Mouse (Mus musculus) retina, postnatal 1 day (tissue): Measurements from ENCODE around the gene Fam129a.
"Not testable (repeated sequence)": the region's sequence is repeated elsewhere in the genome, so short reads cannot be mapped to it uniquely, and the experiment has no call there.

Experiments
- DNase-seq: peaks from one replicate; pipeline ENCODE4 v3.0.0-alpha.2; 2012

Fam129a gene

DNA sequence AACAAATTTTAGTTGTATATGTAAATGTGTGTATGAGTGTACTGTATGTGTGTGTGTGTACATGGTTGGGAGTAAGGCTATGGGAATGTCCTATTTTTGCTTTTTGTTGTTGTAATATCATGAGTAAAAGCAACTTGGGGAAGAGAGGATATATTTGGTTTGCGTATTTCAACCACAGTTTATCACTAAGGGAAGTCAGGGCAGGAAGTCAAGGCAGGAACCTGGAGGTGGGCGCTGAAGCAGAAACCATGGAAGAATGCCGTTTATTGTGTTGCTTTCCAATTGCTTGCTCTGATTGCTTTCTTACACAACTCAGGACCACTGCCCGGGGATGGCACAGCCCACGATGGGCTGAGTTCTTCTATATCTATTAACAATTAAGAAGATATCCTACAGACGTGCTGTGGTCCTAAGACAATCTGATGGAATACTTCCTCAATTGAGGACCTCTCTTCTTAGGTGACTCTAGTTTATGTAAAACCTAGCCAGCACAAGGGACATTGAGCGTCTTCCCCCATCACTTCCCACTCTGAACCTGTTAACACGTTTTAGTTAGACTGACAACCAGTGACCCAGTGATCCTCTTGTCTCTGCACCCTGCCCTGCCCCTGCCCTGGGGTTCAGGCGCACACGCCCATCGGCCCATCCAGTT, 13.7 kb downstream of the Fam129a start:
- DNase-seq, result no peak

DNA sequence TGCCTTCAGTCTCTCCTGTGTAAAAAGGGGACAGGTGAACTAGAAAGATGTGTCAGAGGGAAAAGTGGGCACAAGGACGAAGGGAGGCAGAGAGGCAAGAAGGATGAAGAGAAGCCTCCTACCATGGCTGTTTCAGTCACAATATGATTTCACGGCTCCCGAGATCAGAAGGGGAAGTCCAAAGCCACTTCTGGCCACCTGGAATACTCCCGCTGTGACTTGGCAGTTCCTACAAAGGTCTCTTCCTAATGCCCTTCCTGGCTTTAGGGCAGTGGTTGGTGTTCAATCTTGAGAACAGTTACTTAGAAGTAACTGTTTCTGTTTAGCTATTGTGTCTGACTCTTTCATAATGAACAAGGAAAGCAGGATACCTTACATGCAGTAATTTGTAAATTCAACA, 14.7 kb downstream of the Fam129a start:
- DNase-seq, result no peak

DNA sequence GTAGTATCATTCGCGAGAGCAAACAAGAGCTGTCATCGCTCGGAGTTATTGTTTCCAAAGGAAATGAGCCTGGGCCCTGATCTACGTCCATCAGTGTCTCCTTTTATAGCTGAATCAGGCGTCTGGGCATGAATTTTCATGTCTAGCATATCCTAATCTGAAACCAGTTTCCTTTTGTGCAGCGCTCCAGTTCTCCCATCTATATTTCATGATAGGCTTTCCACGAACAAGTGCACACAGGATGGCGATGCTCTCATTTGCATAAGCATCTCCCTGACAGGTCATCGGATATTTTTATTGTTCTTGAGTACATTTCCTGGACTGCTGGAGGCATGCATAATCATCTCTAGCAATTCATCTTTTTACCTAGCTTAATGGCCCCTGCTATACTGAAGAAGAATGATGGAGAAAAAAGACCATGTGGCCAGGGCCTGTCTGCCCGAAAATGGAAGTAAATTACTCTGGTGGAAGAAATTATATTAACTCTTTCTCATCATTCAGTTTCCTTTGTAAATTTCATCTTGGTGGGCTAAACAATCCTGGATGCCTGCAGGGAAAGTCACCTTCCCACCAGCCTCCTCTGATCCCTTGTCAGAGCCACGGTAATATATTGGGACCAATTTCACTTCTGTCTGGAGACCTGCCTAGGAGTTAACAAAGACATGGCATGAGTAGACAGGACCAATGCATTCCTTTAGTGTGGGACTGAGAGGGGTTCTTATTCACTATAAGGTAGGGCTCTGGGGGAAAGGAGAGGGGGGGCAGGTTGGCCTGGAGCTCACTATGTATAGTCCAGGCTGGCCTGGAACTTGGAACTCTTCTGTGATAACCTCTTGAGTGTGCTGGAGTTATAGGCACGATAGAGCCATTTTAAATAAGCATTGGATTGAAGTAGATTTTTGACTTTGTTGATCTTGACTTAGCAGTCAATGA, 21.4 kb downstream of the Fam129a start:
- DNase-seq, result peak; percentile 25

DNA sequence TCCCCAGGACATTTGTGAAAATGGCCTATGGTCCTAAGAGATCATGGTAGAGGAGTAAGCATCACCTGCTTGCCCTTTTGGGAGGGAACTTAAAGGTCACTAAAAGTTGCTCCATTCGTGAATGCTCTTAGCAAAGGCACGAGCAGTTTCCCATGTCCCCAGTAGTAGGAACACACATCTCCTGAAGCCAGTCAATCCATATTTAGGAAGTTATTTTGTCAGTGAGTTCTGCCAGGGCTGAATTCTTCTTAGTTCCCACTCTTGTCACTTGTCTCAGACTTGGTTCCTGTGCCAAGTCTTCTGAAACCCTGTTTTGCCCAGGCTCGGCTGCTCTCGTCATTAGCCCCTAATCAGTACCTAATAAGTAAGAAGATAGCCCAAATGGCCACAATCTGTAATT, 23.9 kb downstream of the Fam129a start:
- DNase-seq, result no peak

DNA sequence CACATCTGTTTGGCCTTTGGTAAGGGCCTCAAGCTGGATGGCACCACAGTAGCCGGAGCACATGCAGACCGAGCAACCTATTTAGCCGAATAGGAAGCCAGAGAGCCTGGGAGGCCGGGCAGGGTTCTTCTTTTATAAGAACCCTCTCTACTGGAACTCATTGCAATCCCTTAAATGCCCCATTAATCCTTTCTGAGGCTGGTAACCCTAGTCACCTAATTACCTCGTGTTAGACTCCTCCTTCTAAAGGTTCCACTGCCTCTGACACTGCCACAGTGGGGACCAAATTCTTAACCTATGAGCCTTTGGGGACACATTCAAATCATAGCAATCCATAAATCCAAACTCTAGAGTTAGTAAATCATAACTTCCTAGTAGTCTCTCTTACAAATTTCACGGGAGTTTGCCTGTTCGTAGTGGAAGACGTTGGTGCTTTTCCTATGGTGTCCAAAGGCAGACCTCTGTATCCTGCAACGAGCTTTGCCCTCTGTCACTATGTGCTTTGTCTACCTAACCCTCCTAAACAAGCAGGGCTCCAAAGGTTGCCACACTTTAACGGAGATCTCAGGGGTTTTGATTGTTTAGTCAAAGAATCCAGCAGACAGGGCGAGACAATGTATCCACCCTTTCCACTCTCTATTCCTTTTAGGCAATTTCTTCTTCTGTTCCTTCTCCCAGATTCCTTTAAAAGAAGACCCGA, 24.8 kb downstream of the Fam129a start:
- DNase-seq, result no peak

DNA sequence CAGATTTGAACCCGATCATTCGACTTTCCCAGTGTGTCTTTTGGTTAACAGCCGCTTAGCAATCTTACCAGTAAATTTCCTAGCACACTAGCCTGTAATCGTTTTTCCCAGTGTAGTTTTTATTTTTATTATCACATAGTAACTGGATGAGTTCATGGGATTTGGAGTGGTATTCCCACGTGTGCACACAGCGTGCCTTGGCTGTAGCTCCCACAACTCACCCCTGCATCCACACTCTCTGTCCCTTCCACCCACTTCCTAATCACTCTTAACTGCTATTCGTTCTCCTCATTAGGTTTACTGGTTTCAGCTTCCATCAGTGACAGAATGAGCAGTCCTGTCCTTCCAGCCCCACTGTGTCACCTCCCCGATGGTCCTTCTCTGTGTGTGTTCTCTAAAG, 25.6 kb downstream of the Fam129a start:
- DNase-seq, result no peak

DNA sequence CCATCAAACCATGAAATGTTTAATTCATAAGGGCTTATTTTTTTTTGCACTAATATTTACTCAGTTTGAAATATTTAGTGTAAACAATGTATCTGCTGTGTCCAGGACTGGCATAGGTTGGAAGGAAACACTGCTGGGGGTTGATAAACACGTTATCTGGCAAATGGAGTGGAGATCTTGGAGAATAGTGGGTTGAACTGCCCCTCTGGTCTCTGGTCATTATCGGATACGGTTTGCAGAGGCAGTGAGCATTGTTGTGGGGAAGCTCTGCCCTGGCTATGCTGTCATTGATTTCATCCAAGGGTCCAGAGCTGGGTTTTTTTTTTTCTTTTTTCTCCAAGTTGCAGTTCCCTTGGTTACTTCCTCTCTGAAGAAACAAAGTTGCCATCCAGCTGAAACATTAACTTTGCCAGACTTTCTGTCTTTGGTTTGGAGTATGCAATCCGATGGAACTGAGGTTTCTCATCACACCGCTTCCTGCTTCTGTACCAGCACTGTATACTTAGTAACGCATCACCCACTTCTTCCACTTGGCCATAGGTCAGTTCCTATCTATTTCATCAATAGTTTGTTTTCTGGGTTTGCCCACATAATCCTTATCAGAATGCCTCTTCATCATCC, 26.8 kb downstream of the Fam129a start:
- DNase-seq, result no peak

DNA sequence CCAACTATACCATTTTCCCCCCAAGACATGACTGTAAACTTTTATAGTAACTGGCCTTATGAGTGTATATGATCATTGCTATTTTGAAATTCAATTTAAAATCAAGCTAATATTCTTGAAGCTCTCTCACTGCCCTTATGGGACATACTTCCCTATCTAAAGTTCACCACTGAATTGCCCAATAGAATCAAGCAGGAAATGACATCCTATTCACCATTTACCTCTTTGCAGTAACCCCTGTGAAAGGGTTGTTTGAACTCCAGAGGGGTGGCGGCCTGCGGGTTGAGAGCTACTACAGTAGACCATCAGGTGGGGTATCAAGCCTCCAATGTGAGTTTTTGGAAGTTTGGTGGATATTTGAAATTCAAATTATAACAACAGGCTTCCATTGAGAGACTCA, 27.9 kb downstream of the Fam129a start:
- no peak for DNase-seq

DNA sequence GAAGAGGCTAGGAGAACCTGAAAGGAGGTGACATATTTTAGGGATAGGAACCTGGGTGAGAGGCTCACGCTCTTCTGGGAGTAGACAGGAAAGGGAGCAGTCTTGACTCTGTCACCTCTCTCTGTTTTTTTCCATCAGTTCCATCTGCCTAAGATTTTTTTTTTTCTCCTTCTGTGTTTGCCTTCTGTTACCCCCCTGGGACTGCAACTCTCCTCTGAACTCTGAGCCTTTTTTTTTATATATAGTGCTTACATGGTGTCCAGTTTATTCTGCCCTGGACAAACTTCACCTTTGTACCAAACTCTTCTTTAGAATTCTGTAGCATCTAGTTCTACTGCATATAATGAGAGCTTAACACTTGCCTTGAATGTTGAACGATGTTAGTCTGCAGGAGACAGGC, 33.3 kb downstream of the Fam129a start:
- DNase-seq, result no peak

DNA sequence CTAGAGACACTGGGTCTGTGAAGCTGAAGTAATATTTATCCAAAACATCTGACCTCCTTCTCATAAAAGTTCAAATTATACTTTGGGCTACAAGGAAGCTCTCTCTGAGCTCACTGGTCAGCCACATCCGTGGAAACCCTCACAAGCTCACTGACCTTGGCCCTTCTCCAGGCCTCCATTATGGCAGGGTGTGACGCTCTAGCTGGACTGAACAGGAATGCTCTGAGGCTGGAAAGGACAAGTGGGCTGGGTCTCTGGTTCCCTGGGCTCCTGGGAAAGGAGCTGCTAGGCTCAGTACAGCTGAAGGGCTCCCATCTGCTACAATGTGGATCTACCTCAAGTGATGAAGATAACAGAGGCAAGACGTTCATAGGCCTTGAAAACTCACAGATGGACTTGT, 37.0 kb downstream of the Fam129a start:
- not testable (repeated sequence) for DNase-seq

DNA sequence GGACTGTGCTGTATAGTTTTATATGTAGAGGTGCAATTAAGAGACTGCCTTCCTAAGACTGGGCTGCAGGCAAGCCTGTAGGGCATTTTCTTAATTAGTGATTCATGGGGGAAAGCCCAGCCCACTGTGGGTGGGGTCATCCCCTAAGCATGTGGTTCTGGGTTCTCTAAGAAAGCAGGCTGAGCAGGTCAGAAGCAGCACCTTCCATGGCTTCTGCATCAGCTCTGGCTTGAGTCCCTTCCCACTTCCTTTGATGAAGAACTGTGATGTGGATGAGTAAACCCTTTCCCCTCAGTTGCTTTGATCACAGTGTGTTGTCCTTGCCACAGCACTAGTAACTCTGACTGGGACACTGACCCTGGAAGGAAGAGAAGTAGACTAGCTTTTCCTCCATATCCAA, 39.6 kb downstream of the Fam129a start:
- DNase-seq, result no peak

DNA sequence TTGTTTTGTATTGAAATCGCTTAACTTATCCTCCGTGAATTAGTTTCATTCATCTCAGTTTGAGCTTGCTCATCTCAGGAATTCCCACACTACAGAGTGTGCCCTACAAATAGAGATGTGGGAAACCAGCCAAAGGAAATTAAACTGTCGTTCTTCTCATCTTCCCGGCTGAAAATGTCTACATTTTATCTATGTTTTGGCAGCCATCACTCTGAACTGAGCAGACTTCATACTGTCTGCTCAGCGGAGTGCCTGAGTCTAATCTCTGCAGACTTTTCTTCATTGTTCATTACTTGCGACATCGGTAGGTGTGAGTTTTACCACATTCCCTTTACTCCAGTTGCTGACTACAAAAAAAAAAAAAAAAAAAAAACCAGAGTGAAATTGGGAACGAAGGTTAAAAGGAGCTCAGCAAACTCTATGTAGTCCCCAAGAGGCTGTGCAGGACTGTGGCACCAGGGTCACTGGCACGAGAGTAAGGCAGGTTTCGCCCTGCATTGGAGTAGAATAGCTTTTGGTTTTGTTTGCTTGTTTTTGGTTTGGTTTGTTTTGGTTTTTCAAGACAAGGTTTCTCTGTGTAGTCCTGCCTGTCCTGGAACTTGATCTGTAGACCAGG, 43.4 kb downstream of the Fam129a start:
- no peak for DNase-seq

DNA sequence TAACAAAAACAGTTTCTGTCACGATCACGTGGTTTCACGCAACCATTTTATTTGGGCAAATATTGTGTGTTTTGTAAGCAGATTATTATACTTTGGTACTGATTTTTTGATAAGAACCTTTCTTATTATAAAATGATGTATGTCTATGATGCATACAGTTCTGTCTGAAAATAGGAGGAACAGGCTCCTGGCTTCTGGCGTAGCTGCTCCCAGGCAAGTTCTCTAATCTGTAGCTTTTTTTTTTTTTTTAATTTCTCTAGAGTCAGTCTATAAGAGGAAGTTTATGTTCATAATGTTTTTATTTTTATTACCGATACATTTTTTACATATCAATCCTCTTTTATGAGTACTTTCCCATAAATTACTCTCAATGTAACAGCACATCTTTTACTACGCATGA, 44.6 kb downstream of the Fam129a start:
- DNase-seq, result no peak

DNA sequence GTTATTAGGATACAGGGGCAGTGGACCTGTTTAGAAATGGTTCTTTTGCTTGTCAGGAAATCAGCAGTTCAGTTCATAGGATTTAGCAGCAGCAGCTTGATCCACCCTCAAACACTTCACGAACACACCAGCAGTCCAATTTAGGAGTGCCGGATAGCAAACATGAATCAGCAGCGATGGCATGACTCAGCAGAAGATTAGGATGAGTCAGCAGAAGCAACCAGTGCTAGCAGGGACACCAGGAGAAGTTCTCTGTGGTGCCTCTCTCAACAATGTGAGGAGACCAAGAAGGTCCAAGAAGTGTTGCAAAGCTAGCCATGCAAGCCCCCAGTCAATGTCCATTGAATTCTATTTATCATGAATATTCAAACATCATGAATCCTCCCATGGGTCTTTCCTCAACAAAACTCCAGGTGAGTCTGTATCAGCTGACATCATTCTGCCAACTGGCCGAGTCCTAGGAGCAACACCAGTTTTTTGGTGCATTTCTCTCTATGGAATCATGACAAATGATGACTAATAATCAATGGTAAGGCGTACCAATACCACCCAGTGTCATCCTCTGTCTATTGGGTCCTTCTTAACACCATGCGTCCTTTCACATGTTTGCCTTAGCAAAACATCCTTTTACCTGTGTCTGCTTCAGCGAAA, 45.7 kb downstream of the Fam129a start:
- no peak for DNase-seq

DNA sequence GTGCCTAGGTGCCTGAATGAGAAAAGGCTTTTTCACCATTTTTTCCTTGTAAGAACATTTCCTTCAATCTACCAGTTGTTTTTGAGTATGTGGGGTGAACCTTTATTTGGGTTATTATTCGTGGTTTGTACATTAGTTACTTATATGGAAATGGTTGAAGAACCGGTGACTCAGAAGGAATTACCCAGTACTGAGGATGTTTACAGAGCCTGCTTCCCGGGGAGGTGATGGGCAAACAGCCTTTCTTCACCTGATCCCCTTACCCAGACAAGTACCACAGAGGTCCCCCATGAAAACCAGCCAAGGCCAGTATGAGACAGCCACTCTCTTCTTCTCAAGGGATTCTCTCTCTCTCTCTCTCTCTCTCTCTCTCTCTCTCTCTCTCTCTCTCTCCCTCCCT, 47.3 kb downstream of the Fam129a start:
- no peak for DNase-seq

DNA sequence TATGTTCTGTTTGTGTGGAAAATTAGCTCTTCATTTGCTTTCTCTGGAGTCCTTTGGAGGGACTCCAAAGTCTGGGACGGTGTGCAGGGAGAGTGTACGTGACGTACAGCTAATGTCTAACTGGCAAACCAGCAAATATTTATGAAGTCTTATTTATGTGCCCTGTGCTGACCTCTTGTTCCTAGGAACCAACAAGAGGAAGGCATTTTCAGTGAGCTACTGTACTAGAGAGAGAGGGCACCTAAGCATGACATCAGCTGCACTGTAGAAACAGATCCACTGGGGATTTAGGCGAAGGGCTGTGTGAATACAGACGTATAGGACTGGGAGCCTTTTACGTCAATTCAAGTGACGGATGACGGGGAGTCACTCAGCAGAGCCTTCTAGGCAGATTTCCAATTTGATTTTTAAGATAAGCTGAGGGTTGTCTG, 48.3 kb downstream of the Fam129a start:
- no peak for DNase-seq

DNA sequence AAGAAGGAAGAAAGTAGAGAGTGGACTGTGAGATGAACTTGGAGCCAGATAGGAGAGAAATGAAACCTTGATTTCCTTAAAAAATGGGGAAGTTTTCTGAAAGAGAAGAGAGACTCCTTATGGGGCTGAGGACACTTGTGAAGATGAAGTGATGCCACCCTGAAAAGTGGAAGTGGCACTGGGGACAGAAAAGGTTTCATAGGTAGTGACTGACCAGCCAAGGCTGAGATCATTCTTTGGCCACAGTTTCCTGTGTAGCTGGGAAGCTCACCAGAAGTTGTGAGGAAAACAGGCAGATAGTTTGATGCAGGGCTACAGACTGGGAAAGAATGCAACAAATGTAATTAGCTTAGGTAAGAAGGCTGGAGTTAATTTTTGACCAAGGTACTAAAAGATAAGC, 49.7 kb downstream of the Fam129a start:
- no peak for DNase-seq

DNA sequence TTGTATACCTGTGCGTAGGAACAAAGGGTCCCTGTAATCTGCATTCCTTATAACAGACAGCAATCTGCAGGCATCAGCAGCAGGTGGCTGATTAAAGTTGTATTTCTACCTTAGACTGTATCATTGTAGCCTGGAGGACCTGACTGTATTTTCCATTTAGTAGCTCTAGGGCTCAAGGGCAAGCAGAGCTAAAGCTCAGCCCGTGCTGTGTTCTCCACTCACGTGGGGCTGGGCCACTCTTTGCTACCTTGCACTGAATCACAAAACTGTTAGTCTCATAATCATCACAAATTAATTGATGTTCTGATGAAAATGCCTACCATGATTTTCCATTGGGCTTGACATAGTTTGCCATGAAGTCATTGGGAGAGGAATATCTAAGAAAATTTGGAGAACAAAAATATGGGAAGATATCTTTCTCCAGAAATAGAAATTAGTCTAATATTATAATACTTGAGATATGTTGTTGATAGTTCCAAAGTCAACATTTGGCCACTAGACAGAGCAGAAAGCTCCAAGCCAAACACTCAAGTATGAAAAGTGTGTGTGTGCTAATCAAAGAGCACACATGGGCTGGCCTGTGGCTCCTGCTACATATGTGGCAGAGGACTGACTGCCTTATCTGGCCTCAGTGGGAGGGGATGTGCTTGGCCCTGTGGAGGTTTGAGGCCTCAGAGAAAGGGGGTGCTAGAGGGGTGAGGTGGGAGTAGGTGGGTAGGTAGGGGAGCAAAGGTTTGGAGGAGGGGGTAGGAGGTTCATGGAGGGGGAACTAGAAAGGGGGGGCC, 53.6 kb downstream of the Fam129a start:
- no peak for DNase-seq

DNA sequence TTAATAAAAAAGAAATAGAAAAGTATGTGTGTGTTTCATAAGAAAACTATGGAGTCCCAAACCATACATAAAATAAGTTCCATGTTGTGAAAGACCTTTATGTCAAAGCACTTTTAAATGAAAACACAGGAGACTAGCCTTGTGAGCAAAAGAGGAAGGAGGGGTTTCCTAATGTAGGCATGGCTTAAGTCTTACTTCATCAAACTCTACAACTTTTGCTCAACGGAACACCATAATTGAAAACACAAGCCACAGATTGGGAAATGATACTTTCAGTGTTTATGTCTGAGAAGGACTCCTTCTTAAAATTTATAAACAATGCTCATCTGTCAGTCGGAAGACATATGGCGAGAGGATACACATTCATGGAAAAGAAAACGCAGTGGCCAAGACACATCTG, 54.3 kb downstream of the Fam129a start:
- DNase-seq, result no peak

DNA sequence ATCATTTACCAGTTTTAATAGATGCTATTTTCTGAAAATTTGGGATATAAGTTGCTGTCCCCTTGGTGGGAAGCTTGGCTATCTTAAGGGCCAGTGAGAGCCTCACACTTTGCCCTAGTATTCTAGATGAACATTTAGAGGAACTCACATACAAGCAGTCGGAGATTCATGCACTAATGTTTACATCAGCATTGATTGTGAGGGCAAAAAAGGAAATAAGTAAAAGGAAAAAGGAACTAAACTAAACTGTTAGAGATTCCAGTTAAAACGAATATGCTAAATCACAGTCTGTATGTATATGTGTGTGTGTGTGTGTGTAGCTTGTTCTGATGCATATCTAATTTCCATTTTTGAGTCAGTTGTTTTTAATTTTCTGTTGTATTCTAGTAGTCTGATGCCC, 54.7 kb downstream of the Fam129a start:
- no peak for DNase-seq

DNA sequence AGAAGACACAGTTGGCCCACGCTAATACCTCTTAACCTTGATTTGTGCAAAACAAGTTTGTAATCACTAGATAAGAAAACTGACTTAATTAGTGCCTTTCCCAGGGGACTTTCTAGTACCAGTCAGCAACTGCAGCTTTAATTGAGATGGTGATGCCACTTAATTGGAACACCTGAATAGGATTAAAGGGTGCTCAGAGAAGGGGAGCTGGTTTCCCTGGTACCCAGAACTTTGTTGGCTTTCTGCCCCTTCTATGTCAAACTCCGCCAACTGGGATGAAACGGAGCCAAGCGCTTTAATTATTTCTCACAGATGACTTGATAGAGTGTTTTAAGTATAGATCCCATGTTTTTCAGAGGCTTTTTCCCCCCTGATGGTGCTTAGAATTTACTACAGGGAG, 55.6 kb downstream of the Fam129a start:
- peak; percentile 16 for DNase-seq

DNA sequence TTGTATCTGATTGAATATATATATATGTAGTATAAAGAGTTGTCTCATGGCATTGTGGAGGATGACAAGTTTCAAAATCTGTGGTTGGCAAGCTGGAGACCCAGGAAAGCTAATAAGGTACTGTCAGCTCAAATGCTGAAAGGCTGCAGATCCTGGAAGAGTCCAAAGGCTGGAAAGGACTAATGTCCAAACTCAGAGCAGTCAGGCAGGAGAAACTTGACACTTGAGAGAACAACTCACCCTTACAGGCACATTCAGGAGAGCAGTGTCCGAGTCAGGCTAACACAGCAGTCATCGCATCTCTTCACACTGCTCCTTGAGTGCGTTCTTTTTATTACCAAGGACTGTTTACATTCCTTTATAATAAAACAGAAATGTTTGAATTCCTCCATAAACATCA, 56.2 kb downstream of the Fam129a start:
- DNase-seq, result no peak
